Mouse (Mus musculus) hindbrain, postnatal 0 days (tissue): ENCODE data around the gene Stk39. TPM values are rescaled to one million over a fixed set of nuclear protein-coding genes. Genes with fewer than 3 reads are reported as not detected.

Experiments
- ATAC-seq: fragments of 200-750 bp; cut with Nextera tagmentation; 2 replicates; pipeline ENCODE4 v1.8.0; 2017; ENCODE audit warnings: mild to moderate bottlenecking, moderate TSS enrichment, moderate library complexity
- DNase-seq: peaks from one replicate; pipeline ENCODE4 v3.0.0-alpha.2; 2015; ENCODE audit warnings: low spot score
- H3K27ac ChIP-seq: fragments of 300-500 bp; sonication (generic); 2 replicates; pipeline ENCODE4 v1.5.1; 2014; ENCODE audit warnings: mild to moderate bottlenecking
- H3K27me3 ChIP-seq: fragments of 300-500 bp; sonication (generic); 2 replicates; pipeline ENCODE4 v1.6.1; 2014; ENCODE audit warnings: low read length, mixed read lengths; ENCODE audit not compliant: insufficient read depth
- H3K36me3 ChIP-seq: fragments of 300-500 bp; sonication (generic); 2 replicates; pipeline ENCODE4 v1.6.1; 2014; ENCODE audit warnings: low read length, mixed read lengths; ENCODE audit not compliant: insufficient read depth
- H3K4me1 ChIP-seq: fragments of 300-500 bp; sonication (generic); 2 replicates; pipeline ENCODE4 v1.6.1; 2014; ENCODE audit warnings: antibody characterized with exemption, low read length, mixed read lengths; ENCODE audit not compliant: insufficient read depth
- H3K4me2 ChIP-seq: fragments of 300-500 bp; sonication (generic); 2 replicates; pipeline ENCODE4 v1.6.1; 2014; ENCODE audit warnings: low read depth, mild to moderate bottlenecking, low read length, moderate library complexity, mixed read lengths
- H3K4me3 ChIP-seq: fragments of 300-500 bp; sonication (generic); 2 replicates; pipeline ENCODE4 v1.5.1; 2014; ENCODE audit warnings: low read length
- H3K9ac ChIP-seq: fragments of 300-500 bp; sonication (generic); replicated peaks from 2 replicates; pipeline ENCODE4 v1.6.1; 2014; ENCODE audit warnings: mild to moderate bottlenecking, low read length, moderate library complexity, mixed read lengths
- H3K9me3 ChIP-seq: fragments of 300-500 bp; sonication (generic); 2 replicates; pipeline ENCODE4 v1.6.1; 2016; ENCODE audit warnings: low read length, mixed read lengths
- CTCF ChIP-seq: IDR thresholded peaks from 2 replicates; pipeline ENCODE4 v1.5.1; 2016; ENCODE audit warnings: antibody characterized with exemption, control low read depth, low read depth
- WGBS: fragments of 180-500 bp; shearing (Covaris S2); extraction: QIAGEN DNeasy Blood & Tissue Kit; methylation state at CpG from one replicate; pipeline ENCODE4 v1.1.7; 2014; 5-methylcytosine and 5-hydroxymethylcytosine counted together
- polyA plus RNA-seq: library from polyadenylated mRNA; unstranded; fragments of >200 nt; fragmentation: Nextera tagmentation; extraction: Ambion mirVana; gene quantifications from 2 replicates; pipeline ENCODE4 v1.2.1, GENCODE M21; 2015
- total RNA-seq: library from RNA; depleted of rRNA; stranded (reverse); fragments of >200 nt; gene quantifications from 2 replicates; pipeline ENCODE4 v1.2.3, GENCODE M21; 2014

Stk39 gene
- total and polyA plus RNA-seq, 2 experiments from 2014 or later = 30.8 to 38.4 TPM

GRCm38 (mm10) chr2:68482896-68483295 lies 10.8 kb upstream of the Stk39 start:
- no peak overlapping the region for H3K27ac ChIP-seq
- H3K4me1 ChIP-seq = no peaks in the 10 kb centered on the region
- H3K9ac ChIP-seq = no peak overlapping the region
- TF ChIP-seq CTCF = no peak
- H3K4me3 ChIP-seq = no peak overlapping the region
- DNase-seq (no peak), ATAC-seq (0 out of 2 replicates have a peak, but pooled peaks have one; percentile 15)
- no peaks in the 10 kb centered on the region for H3K27me3 ChIP-seq
- no peaks in the 10 kb centered on the region for H3K9me3 ChIP-seq
- 87% methylated on average over 5 of the region's 5 CpGs for WGBS
- no peak overlapping the region for H3K4me2 ChIP-seq
- H3K36me3 ChIP-seq = no peaks in the 10 kb centered on the region

- ATAC-seq = peak; percentile 71; the same call in 1 of the 2 replicates
- no peak overlapping the region for H3K4me3 ChIP-seq
- no peak overlapping the region for H3K4me2 ChIP-seq
- TF ChIP-seq CTCF = no peak
- WGBS = 65% methylated on average over 10 of the region's 10 CpGs
- H3K9me3 ChIP-seq = no peaks in the 10 kb centered on the region
- no peaks in the 10 kb centered on the region for H3K36me3 ChIP-seq
- DNase-seq = peak; percentile 43
- H3K27me3 ChIP-seq = no peaks in the 10 kb centered on the region
- H3K9ac ChIP-seq = no peak overlapping the region
- H3K27ac ChIP-seq = no peak overlapping the region
- no peaks in the 10 kb centered on the region for H3K4me1 ChIP-seq
Observed at GRCm38 (mm10) chr2:68479823-68480222, 7.8 kb upstream of the Stk39 start.

GRCm38 (mm10) chr2:68472921-68473320 lies 853 bp upstream of the Stk39 start:
- Histone ChIP-seq H3K4me3 (no peak overlapping the region; the same call in 1 of the 2 replicates), H3K4me2 (peak overlapping the region; percentile 95; the same call in 1 of the 2 replicates), H3K27ac (no peak overlapping the region), H3K9me3 (no peaks in the 10 kb centered on the region), H3K36me3 (no peaks in the 10 kb centered on the region), H3K27me3 (no peaks in the 10 kb centered on the region), H3K9ac (no peak overlapping the region), H3K4me1 (peaks cover 11% of the 10 kb centered on the region)
- no peak for DNase-seq
- no peak for ATAC-seq
- TF ChIP-seq CTCF = no peak
- WGBS = 53% methylated on average over 4 of the region's 4 CpGs

DNA sequence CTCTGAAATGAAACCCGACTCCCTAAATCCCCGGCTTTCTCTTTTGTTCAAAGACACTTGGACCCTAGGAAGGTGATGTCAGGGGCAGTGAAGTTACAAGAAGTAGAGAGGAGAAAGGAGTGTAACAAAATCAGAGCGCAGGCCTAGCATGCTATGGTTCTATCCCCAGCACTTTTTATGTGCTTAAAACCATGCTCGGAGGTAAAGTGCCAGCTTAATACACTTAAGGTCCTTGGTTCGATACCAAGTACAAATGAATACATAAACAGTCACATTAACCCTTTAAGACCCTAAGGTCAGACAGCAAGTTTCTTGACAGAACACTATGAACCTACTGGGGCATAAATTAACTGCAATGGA lies 463 bp upstream of the Stk39 start:
- ATAC-seq = no peak
- Histone ChIP-seq H3K27ac (peak overlapping the region; percentile 85), H3K36me3 (no peaks in the 10 kb centered on the region), H3K4me1 (peaks cover 11% of the 10 kb centered on the region), H3K9me3 (no peaks in the 10 kb centered on the region), H3K4me3 (peak overlapping the region; percentile 70), H3K9ac (peak overlapping the region; percentile 89; the same call in 1 of the 2 replicates), H3K4me2 (peak overlapping the region; percentile 95), H3K27me3 (no peaks in the 10 kb centered on the region)
- TF ChIP-seq CTCF = no peak
- 3% methylated on average over 5 of the region's 5 CpGs for WGBS
- peak; percentile 14 for DNase-seq

DNA sequence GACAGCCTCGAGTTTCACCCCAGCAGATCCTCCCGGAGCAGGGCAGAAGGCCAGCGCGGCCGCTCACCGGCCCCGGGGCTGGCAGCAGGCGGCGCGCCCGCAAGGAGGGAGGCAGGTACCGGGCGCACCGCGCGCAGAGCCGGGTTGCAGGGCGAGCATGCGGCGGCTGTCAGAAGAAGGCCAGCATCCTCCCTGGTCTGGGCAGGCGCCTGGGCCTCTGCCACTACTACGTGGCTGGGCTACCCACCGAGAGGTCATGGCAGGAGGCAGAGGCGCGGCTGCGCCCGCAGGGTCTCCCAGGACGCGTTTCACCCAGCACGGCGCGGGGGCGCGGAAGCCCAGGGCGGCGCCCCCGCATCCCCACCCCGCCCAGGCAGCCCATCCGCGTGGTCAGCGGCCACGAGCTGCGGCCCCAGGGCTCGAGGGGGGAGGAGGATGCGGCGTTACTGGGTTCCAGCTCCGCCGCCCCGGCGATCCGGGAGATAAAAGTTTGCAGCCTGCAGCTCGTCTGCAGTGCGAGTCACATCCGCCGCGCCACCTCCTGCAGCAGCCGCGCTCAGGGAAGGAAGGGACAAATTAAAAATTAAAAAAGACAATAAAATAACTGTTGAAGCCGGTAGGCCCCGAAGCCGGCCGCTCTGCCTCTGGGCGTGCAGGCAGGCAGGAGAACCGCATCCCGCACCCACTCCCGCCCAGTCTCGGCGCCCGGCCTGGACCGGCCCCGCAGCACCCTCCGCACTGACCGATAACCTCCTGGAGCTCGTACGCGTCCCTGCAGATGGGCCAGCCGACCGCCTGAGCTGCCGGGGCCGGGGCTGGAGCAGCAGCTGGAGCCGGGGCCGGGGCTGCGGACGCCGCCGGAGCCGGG lies 943 bp downstream of the Stk39 start:
- Histone ChIP-seq H3K36me3 (no peaks in the 10 kb centered on the region), H3K27me3 (no peaks in the 10 kb centered on the region), H3K27ac (peak overlapping the region; percentile 85), H3K9ac (peak overlapping the region; percentile 89), H3K4me2 (peak overlapping the region; percentile 95), H3K4me1 (peaks cover 15% of the 10 kb centered on the region), H3K9me3 (no peaks in the 10 kb centered on the region), H3K4me3 (peak overlapping the region; percentile 70)
- DNase-seq = peak; percentile 69
- 3% methylated on average over 67 of the region's 87 CpGs for WGBS
- peak; percentile 20; the same call in 1 of the 2 replicates for TF ChIP-seq CTCF
- ATAC-seq = peak; percentile 80

DNA sequence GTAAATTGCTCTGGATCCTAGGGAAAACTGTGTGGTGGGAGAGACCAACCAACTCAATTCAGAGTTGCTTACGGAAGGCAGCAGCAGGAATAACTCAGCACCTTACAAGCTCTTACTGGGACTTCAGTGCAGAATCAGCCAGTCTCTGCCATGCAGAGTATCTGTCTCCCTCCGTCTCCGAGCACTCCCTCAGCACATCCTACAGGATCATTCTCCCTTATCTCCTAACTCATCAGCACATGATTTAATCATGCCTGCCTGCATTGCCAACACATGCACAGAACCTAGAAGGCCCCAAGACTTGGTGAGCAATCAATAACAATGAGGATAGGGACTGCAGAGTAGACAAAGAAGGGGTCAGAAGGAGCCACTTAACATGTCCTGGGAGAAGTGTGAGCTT lies 2.6 kb downstream of the Stk39 start:
- ATAC-seq (no peak), DNase-seq (no peak)
- Histone ChIP-seq H3K4me1 (peaks cover 15% of the 10 kb centered on the region), H3K9ac (no peak overlapping the region), H3K27ac (no peak overlapping the region), H3K36me3 (no peaks in the 10 kb centered on the region), H3K4me3 (peak overlapping the region; percentile 4; the same call in 1 of the 2 replicates), H3K27me3 (no peaks in the 10 kb centered on the region), H3K4me2 (peak overlapping the region; percentile 38), H3K9me3 (no peaks in the 10 kb centered on the region)
- TF ChIP-seq CTCF = no peak
- 62% methylated on average over 3 of the region's 3 CpGs for WGBS

DNA sequence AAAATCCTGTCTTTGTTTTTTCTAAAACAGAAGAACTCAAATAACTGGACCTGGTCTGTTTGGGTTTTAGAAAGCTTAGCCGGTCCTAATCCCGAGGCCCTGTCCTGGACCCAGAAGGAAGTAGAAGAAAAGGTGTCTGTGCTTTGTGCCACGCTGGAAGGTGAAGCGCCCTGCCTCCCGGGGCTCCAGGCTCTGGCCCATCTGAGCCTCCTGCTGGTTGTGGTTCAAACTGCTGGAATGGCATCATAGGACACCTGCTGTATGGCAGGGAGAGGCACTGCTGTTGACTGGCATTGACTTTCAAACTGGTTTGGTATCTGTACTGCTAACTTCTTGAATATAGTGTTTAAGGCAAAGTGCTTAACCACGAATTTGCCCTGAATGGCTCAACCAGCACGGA lies 3.4 kb downstream of the Stk39 start:
- DNase-seq = peak; percentile 14

More for the DNA sequence above, 3.4 kb downstream of the Stk39 start:
- no peak for ATAC-seq
- WGBS = 52% methylated on average over 7 of the region's 7 CpGs
- Histone ChIP-seq H3K36me3 (no peaks in the 10 kb centered on the region), H3K4me2 (no peak overlapping the region), H3K9me3 (no peaks in the 10 kb centered on the region), H3K4me3 (no peak overlapping the region), H3K9ac (no peak overlapping the region), H3K27me3 (no peaks in the 10 kb centered on the region), H3K4me1 (peaks cover 15% of the 10 kb centered on the region), H3K27ac (no peak overlapping the region)
- TF ChIP-seq CTCF = peak; percentile 53
